Mouse (Mus musculus) MEL (cell line): Measurements from ENCODE around the gene Prdx3. TPM values are rescaled to one million over a fixed set of nuclear protein-coding genes. Genes with fewer than 3 reads are reported as not detected.

Experiments used
- DNase-seq: peaks from one replicate; pipeline ENCODE4 v3.0.0; 2011; ENCODE audit warnings: low read depth, low spot score
- H3K27ac ChIP-seq: 2 replicates; pipeline ENCODE4 v1.5.1; 2012; ENCODE audit warnings: low read depth, mild to moderate bottlenecking, control low read depth, low read length, moderate library complexity; ENCODE audit not compliant: control insufficient read depth
- H3K27me3 ChIP-seq, 2 experiments: fragments of 150-350 bp in 1 of 2; sonication (generic) in 1 of 2; 2 replicates each; pipeline ENCODE4 v1.6.1; 2012; ENCODE audit warnings: low read length in 2 of 2, mild to moderate bottlenecking in 2 of 2, improper control_type of control experiment in 1 of 2, moderate library complexity in 1 of 2; ENCODE audit not compliant: insufficient read depth in 2 of 2, control insufficient read depth in 1 of 2
- H3K36me3 ChIP-seq, 2 experiments: 2 replicates each; pipeline ENCODE4 v1.6.1; 2012 to 2014; ENCODE audit warnings: low read length in 2 of 2, improper control_type of control experiment in 1 of 2, inconsistent platforms in 1 of 2, mild to moderate bottlenecking in 1 of 2; ENCODE audit not compliant: insufficient read depth in 2 of 2, control insufficient read depth in 1 of 2
- H3K4me1 ChIP-seq, 2 experiments: fragments of 150-350 bp in 1 of 2; sonication (generic) in 1 of 2; 2 replicates each; pipeline ENCODE4 v1.6.1; 2012; ENCODE audit warnings: low read length in 2 of 2, improper control_type of control experiment in 1 of 2, mild to moderate bottlenecking in 1 of 2; ENCODE audit not compliant: insufficient read depth in 2 of 2, control insufficient read depth in 1 of 2
- H3K4me3 ChIP-seq, 2 experiments: fragments of 150-350 bp in 1 of 2; sonication (generic) in 1 of 2; 2 replicates each; pipeline ENCODE4 v1.5.1; 2012; ENCODE audit warnings: low read depth in 2 of 2, low read length in 2 of 2, mild to moderate bottlenecking in 2 of 2, moderate library complexity in 2 of 2, control low read depth in 1 of 2, improper control_type of control experiment in 1 of 2; ENCODE audit not compliant: control insufficient read depth in 1 of 2, insufficient read depth in 1 of 2
- H3K79me2 ChIP-seq: 2 replicates; pipeline ENCODE4 v1.6.1; 2012; ENCODE audit warnings: mild to moderate bottlenecking, low read length, moderate library complexity; ENCODE audit not compliant: control insufficient read depth, poor library complexity, insufficient read depth
- H3K9ac ChIP-seq: 2 replicates; pipeline ENCODE4 v1.6.1; 2012; ENCODE audit warnings: low read depth, mild to moderate bottlenecking, control low read depth, low read length, moderate library complexity; ENCODE audit not compliant: control insufficient read depth, poor library complexity, severe bottlenecking
- H3K9me3 ChIP-seq: fragments of 150-350 bp; sonication (generic); replicated peaks from 2 replicates; pipeline ENCODE4 v1.6.1; 2012; ENCODE audit warnings: mild to moderate bottlenecking, low read length, improper control_type of control experiment, moderate library complexity; ENCODE audit not compliant: insufficient read depth
- BHLHE40 ChIP-seq: IDR thresholded peaks from 2 replicates; pipeline ENCODE4 v1.6.1; 2012; ENCODE audit warnings: low read depth, mild to moderate bottlenecking, inconsistent platforms, low read length, improper control_type of control experiment, borderline replicate concordance
- CHD1 ChIP-seq: IDR thresholded peaks from 2 replicates; pipeline ENCODE4 v1.6.1; 2012; ENCODE audit warnings: low read depth, mild to moderate bottlenecking, inconsistent platforms, low read length, improper control_type of control experiment
- CHD2 ChIP-seq: IDR thresholded peaks from 2 replicates; pipeline ENCODE4 v1.6.1; 2011; ENCODE audit warnings: low read length, improper control_type of control experiment
- CTCF ChIP-seq, 3 experiments: IDR thresholded peaks in 2 of 3; conservative IDR thresholded peaks in 1 of 3; 2 replicates each; pipeline ENCODE4 v1.5.1; 2011 to 2012; ENCODE audit warnings: low read length in 3 of 3, low read depth in 2 of 3, mild to moderate bottlenecking in 2 of 3, improper control_type of control experiment in 1 of 3, inconsistent platforms in 1 of 3, mixed read lengths in 1 of 3, moderate library complexity in 1 of 3; ENCODE audit not compliant: control insufficient read depth in 1 of 3, insufficient read depth in 1 of 3, poor library complexity in 1 of 3, severe bottlenecking in 1 of 3
- E2F4 ChIP-seq: IDR thresholded peaks from 2 replicates; pipeline ENCODE4 v1.6.1; 2011; ENCODE audit warnings: low read depth, low read length, improper control_type of control experiment, borderline replicate concordance
- ELF1 ChIP-seq: IDR thresholded peaks from 2 replicates; pipeline ENCODE4 v1.6.1; 2014; ENCODE audit warnings: low read depth, mild to moderate bottlenecking, inconsistent platforms, low read length, improper control_type of control experiment, moderate library complexity
- EP300 ChIP-seq, 2 experiments: IDR thresholded peaks; 2 replicates each; pipeline ENCODE4 v1.6.1; 2011; ENCODE audit warnings: improper control_type of control experiment in 2 of 2, low read length in 2 of 2, low read depth in 1 of 2, mild to moderate bottlenecking in 1 of 2
- ETS1 ChIP-seq: IDR thresholded peaks from 2 replicates; pipeline ENCODE4 v1.6.1; 2012; ENCODE audit warnings: low read depth, mild to moderate bottlenecking, inconsistent platforms, low read length, improper control_type of control experiment, moderate library complexity
- GABPA ChIP-seq: IDR thresholded peaks from 2 replicates; pipeline ENCODE4 v1.6.1; 2012; ENCODE audit warnings: low read depth, mild to moderate bottlenecking, inconsistent platforms, low read length, improper control_type of control experiment, moderate library complexity
- GATA1 ChIP-seq: IDR thresholded peaks from 2 replicates; pipeline ENCODE4 v1.6.1; 2011; ENCODE audit warnings: low read depth, low read length, improper control_type of control experiment
- HCFC1 ChIP-seq: IDR thresholded peaks from 2 replicates; pipeline ENCODE4 v1.6.1; 2012; ENCODE audit warnings: low read depth, mild to moderate bottlenecking, inconsistent platforms, low read length, improper control_type of control experiment, moderate library complexity
- MAFK ChIP-seq: IDR thresholded peaks from 2 replicates; pipeline ENCODE4 v1.6.1; 2011; ENCODE audit warnings: low read depth, mild to moderate bottlenecking, low read length, improper control_type of control experiment, borderline replicate concordance
- MAX ChIP-seq: IDR thresholded peaks from 2 replicates; pipeline ENCODE4 v1.6.1; 2011; ENCODE audit warnings: low read length, improper control_type of control experiment
- MAZ ChIP-seq: IDR thresholded peaks from 2 replicates; pipeline ENCODE4 v1.6.1; 2012; ENCODE audit warnings: low read depth, mild to moderate bottlenecking, inconsistent platforms, low read length, improper control_type of control experiment
- MEF2A ChIP-seq: IDR thresholded peaks from 2 replicates; pipeline ENCODE4 v1.6.1; 2014; ENCODE audit warnings: low read depth, mild to moderate bottlenecking, inconsistent platforms, low read length, improper control_type of control experiment; ENCODE audit not compliant: poor library complexity, insufficient replicate concordance, severe bottlenecking; ENCODE audit errors: extremely low read depth
- MXI1 ChIP-seq: IDR thresholded peaks from 2 replicates; pipeline ENCODE4 v1.6.1; 2011; ENCODE audit warnings: mild to moderate bottlenecking, low read depth, low read length, improper control_type of control experiment
- NRF1 ChIP-seq: IDR thresholded peaks from 2 replicates; pipeline ENCODE4 v1.6.1; 2014; ENCODE audit warnings: low read depth, mild to moderate bottlenecking, inconsistent platforms, low read length, improper control_type of control experiment, moderate library complexity; ENCODE audit not compliant: poor library complexity, insufficient read depth, severe bottlenecking
- POLR2AphosphoS2 ChIP-seq: IDR thresholded peaks from 2 replicates; pipeline ENCODE4 v1.6.1; 2011; ENCODE audit warnings: low read length, improper control_type of control experiment
- POLR2AphosphoS5 ChIP-seq: IDR thresholded peaks from 2 replicates; pipeline ENCODE4 v1.6.1; 2012; ENCODE audit warnings: low read depth, borderline replicate concordance, mild to moderate bottlenecking, inconsistent platforms, low read length, moderate library complexity, mixed read lengths
- RAD21 ChIP-seq: IDR thresholded peaks from 2 replicates; pipeline ENCODE4 v1.6.1; 2011; ENCODE audit warnings: mild to moderate bottlenecking, low read depth, low read length, improper control_type of control experiment
- RCOR1 ChIP-seq: IDR thresholded peaks from 2 replicates; pipeline ENCODE4 v1.6.1; 2012; ENCODE audit warnings: low read depth, mild to moderate bottlenecking, inconsistent platforms, low read length, improper control_type of control experiment
- SIN3A ChIP-seq: IDR thresholded peaks from 2 replicates; pipeline ENCODE4 v1.6.1; 2012; ENCODE audit warnings: low read length, improper control_type of control experiment, inconsistent platforms
- TBP ChIP-seq: IDR thresholded peaks from 2 replicates; pipeline ENCODE4 v1.8.0; 2011; ENCODE audit warnings: low read depth, low read length, improper control_type of control experiment
- TCF12 ChIP-seq: IDR thresholded peaks from 2 replicates; pipeline ENCODE4 v1.6.1; 2014; ENCODE audit warnings: low read depth, mild to moderate bottlenecking, inconsistent platforms, low read length, improper control_type of control experiment, moderate library complexity
- UBTF ChIP-seq: IDR thresholded peaks from 2 replicates; pipeline ENCODE4 v1.6.1; 2012; ENCODE audit warnings: low read depth, mild to moderate bottlenecking, inconsistent platforms, low read length, improper control_type of control experiment, moderate library complexity, borderline replicate concordance; ENCODE audit not compliant: insufficient read depth
- USF2 ChIP-seq, 2 experiments: IDR thresholded peaks; 2 replicates each; pipeline ENCODE4 v1.6.1; 2011 to 2012; ENCODE audit warnings: improper control_type of control experiment in 2 of 2, low read length in 2 of 2, borderline replicate concordance in 1 of 2, inconsistent platforms in 1 of 2, low read depth in 1 of 2, mild to moderate bottlenecking in 1 of 2; ENCODE audit not compliant: insufficient read depth in 1 of 2
- ZC3H11A ChIP-seq: IDR thresholded peaks from 2 replicates; pipeline ENCODE4 v1.6.1; 2012; ENCODE audit warnings: low read depth, mild to moderate bottlenecking, inconsistent platforms, low read length, improper control_type of control experiment
- ZKSCAN1 ChIP-seq: IDR thresholded peaks from 2 replicates; pipeline ENCODE4 v1.6.1; 2012; ENCODE audit warnings: low read depth, mild to moderate bottlenecking, inconsistent platforms, low read length, improper control_type of control experiment, moderate library complexity
- ZMIZ1 ChIP-seq: IDR thresholded peaks from 2 replicates; pipeline ENCODE4 v1.6.1; 2012; ENCODE audit warnings: low read depth, mild to moderate bottlenecking, inconsistent platforms, low read length, improper control_type of control experiment, moderate library complexity
- ZNF384 ChIP-seq: IDR thresholded peaks from 2 replicates; pipeline ENCODE4 v1.6.1; 2012; ENCODE audit warnings: low read depth, mild to moderate bottlenecking, inconsistent platforms, low read length, improper control_type of control experiment
- polyA plus RNA-seq, 2 experiments: library from polyadenylated mRNA; stranded (reverse) in 1 of 2; unstranded in 1 of 2; fragments of >175 nt in 1 of 2; fragments of >200 nt in 1 of 2; gene quantifications; 2 replicates each; pipeline versions ENCODE4 v1.2.1 to v1.2.4; 2012; ENCODE audit warnings: low replicate concordance in 2 of 2, low read depth in 1 of 2; ENCODE audit not compliant: insufficient read length in 2 of 2, insufficient read depth in 1 of 2, missing spikeins in 1 of 2
- total RNA-seq: library from RNA; depleted of rRNA; stranded (reverse); fragments of 300-350 nt; gene quantifications from 2 replicates; pipeline ENCODE4 v1.2.3, GENCODE M21; 2012

Gene Prdx3
- total and polyA plus RNA-seq, 3 experiments = 267 to 332 TPM; not detected in 1

GRCm38 (mm10) chr19:60895251-60895880 lies 21.0 kb upstream of the Prdx3 start:
- Histone ChIP-seq H3K36me3 (peaks cover 0 to 24% of the 10 kb centered on the region in 2 experiments; a peak in 2 of 4 replicates), H3K4me1 (peaks cover 9 to 11% of the 10 kb centered on the region in 2 experiments), H3K9ac (no peak overlapping the region), H3K9me3 (no peaks in the 10 kb centered on the region), H3K79me2 (no peaks in the 10 kb centered on the region; the same call in 1 of the 2 replicates), H3K27ac (no peak overlapping the region), H3K4me3 (peak overlapping the region in 1 of 2 experiments; percentile 39; a peak in 2 of 4 replicates), H3K27me3 (no peaks in the 10 kb centered on the region)
- TF ChIP-seq MAX = peak; percentile 23; the same call in 1 of the 2 replicates
- TF ChIP-seq EP300 (IDR thresholded peaks at IDR 0.05; ENCODE audit: low read depth in 1 of 2, low read length in 2 of 2) = peak; percentile 29 to 38; a peak in 2 of 4 replicates
- peak; percentile 69; the same call in 1 of the 2 replicates for TF ChIP-seq MXI1
- peak; percentile 56 for TF ChIP-seq ETS1
- no peak for TF ChIP-seq ZC3H11A
- TF ChIP-seq ZKSCAN1 = no peak
- TF ChIP-seq GABPA = no peak
- no peak; the same call in 1 of the 2 replicates for TF ChIP-seq RAD21
- no peak for TF ChIP-seq ZMIZ1
- TF ChIP-seq MEF2A = no peak
- TF ChIP-seq E2F4 = no peak
- TF ChIP-seq CHD1 = no peak
- no peak for TF ChIP-seq UBTF
- TF ChIP-seq MAFK = no peak
- no peak for TF ChIP-seq RCOR1
- no peak for TF ChIP-seq BHLHE40
- TF ChIP-seq ZNF384 = peak; percentile 79
- no peak for TF ChIP-seq NRF1
- no peak for TF ChIP-seq HCFC1
- no peak for TF ChIP-seq USF2 (IDR thresholded peaks at IDR 0.05; ENCODE audit: borderline replicate concordance in 1 of 2, insufficient read depth in 1 of 2, low read depth in 1 of 2, low read length in 2 of 2)
- TF ChIP-seq POLR2AphosphoS5 = no peak
- no peak for TF ChIP-seq POLR2AphosphoS2
- no peak for TF ChIP-seq ELF1
- TF ChIP-seq MAZ = no peak
- TF ChIP-seq TBP = no peak
- peak; percentile 39; the same call in 1 of the 2 replicates for TF ChIP-seq GATA1
- TF ChIP-seq CTCF (IDR thresholded peaks at IDR 0.05 in 2 of 3, conservative IDR thresholded peaks at IDR 0.05 in 1 of 3; ENCODE audit: control insufficient read depth in 1 of 3, insufficient read depth in 1 of 3, low read depth in 2 of 3, low read length in 3 of 3, poor library complexity in 1 of 3, severe bottlenecking in 1 of 3) = no peak
- TF ChIP-seq SIN3A = peak; percentile 54; the same call in 1 of the 2 replicates
- no peak for TF ChIP-seq CHD2
- TF ChIP-seq TCF12 = no peak
- DNase-seq = peak; percentile 38
